Comparison of ENCODE assay signal across 17 mouse cellular contexts in genomic region chr7:97183426-97183825, GRCm38 (mm10).
DNase-seq lines count a peak whose midpoint lies in the region; ATAC-seq and TF ChIP-seq lines count a peak whose summit lies in the region.
"Had no signal": no experiment of that assay in that cellular context is flagged by ENCODE, and none has a peak within 500 bp of the region (broad histone marks: within the 10 kb centered on the region; RNA-seq: fewer than 3 reads in every experiment).

No protein-coding gene starts in this region.

- H3K27me3 ChIP-seq in hindbrain, embryonic 14.5 days (ENCODE audit: control insufficient read depth, insufficient read depth, low read length), result no peaks in the 10 kb centered on the region
- no peaks in the 10 kb centered on the region for H3K27me3 ChIP-seq in hindbrain, postnatal 0 days (ENCODE audit: insufficient read depth, low read length)
- H3K27me3 ChIP-seq in megakaryocyte, embryonic 14.5 days (replicated peaks), result no peaks in the 10 kb centered on the region
- no peaks in the 10 kb centered on the region for H3K27me3 ChIP-seq in liver, postnatal 0 days (ENCODE audit: insufficient read depth, low read length)
- H3K27me3 ChIP-seq: intestine, embryonic 15.5 days had no signal

- TF ChIP-seq EP300 in liver, postnatal 0 days (IDR thresholded peaks at IDR 0.05; ENCODE audit: low read depth), result no peak

- no peak for TF ChIP-seq CTCF in hindbrain, postnatal 0 days (IDR thresholded peaks at IDR 0.05; ENCODE audit: low read depth)
- TF ChIP-seq CTCF in liver, postnatal 0 days (IDR thresholded peaks at IDR 0.05; ENCODE audit: low read depth), result no peak

- 0 out of 2 replicates have a peak overlapping the region, but pooled peaks have one; percentile 10 for H3K27ac ChIP-seq in hindbrain, embryonic 14.5 days
- H3K27ac ChIP-seq in hindbrain, postnatal 0 days, result no peak overlapping the region
- no peak overlapping the region for H3K27ac ChIP-seq in liver, postnatal 0 days (ENCODE audit: low read depth)
- H3K27ac ChIP-seq: intestine, embryonic 15.5 days had no signal

- H3K4me1 ChIP-seq in hindbrain, embryonic 14.5 days (replicated peaks; ENCODE audit: control insufficient read depth, insufficient read depth, low read length), result peaks cover 4% of the 10 kb centered on the region; the same call in 1 of the 2 replicates
- H3K4me1 ChIP-seq in hindbrain, postnatal 0 days (ENCODE audit: insufficient read depth, low read length), result no peaks in the 10 kb centered on the region
- peaks cover 65% of the 10 kb centered on the region for H3K4me1 ChIP-seq in megakaryocyte, embryonic 14.5 days
- H3K4me1 ChIP-seq in liver, postnatal 0 days (ENCODE audit: insufficient read depth), result peaks cover 12% of the 10 kb centered on the region

- H3K4me2 ChIP-seq in hindbrain, embryonic 14.5 days (replicated peaks), result no peak overlapping the region
- H3K4me2 ChIP-seq in hindbrain, postnatal 0 days (ENCODE audit: low read depth, low read length), result no peak overlapping the region
- peak overlapping the region; percentile 0; the same call in 1 of the 2 replicates for H3K4me2 ChIP-seq in liver, postnatal 0 days (ENCODE audit: low read depth, low read length)
- H3K4me2 ChIP-seq: intestine, embryonic 15.5 days had no signal

- DNase-seq in hindbrain, embryonic 14.5 days (ENCODE audit: low spot score), result no peak
- no peak for DNase-seq in hindbrain, postnatal 0 days (ENCODE audit: low spot score)
- peak; percentile 35 for DNase-seq in embryo, embryonic 10.5 days (ENCODE audit: low spot score)
- no peak for DNase-seq in liver, postnatal 0 days
- no peak for DNase-seq in thymus, adult 18-20 months
- DNase-seq in frontal cortex, postnatal 10 days (ENCODE audit: low spot score in 2 of 2), result no peak
- DNase-seq: adrenal gland, postnatal 36 days; cerebellum, adult 11-12 months; forebrain, postnatal 0 days; gastrocnemius, postnatal 36 days; lung, adult 2 months; right cerebral cortex, postnatal 25 days had no signal

- no peak for ATAC-seq in hindbrain, embryonic 14.5 days (ENCODE audit: low FRiP score)
- ATAC-seq in hindbrain, postnatal 0 days, result no peak
- no peak for ATAC-seq in megakaryocyte, adult 5-6 weeks (ENCODE audit: poor library complexity, severe bottlenecking)
- no peak for ATAC-seq in liver, postnatal 0 days
- ATAC-seq: activated CD4-positive, CD25-positive, alpha-beta regulatory T cell, adult 4 months; forebrain, postnatal 0 days; intestine, embryonic 15.5 days had no signal

- H3K9me3 ChIP-seq in hindbrain, embryonic 14.5 days (ENCODE audit: control insufficient read depth, low read length), result no peaks in the 10 kb centered on the region
- no peaks in the 10 kb centered on the region for H3K9me3 ChIP-seq in hindbrain, postnatal 0 days (ENCODE audit: low read length)
- H3K9me3 ChIP-seq in megakaryocyte, embryonic 14.5 days, result no peaks in the 10 kb centered on the region
- no peaks in the 10 kb centered on the region for H3K9me3 ChIP-seq in liver, postnatal 0 days (ENCODE audit: low read length)
- H3K9me3 ChIP-seq: intestine, embryonic 15.5 days had no signal

- H3K36me3 ChIP-seq in hindbrain, embryonic 14.5 days (replicated peaks; ENCODE audit: control insufficient read depth, insufficient read depth), result no peaks in the 10 kb centered on the region
- no peaks in the 10 kb centered on the region for H3K36me3 ChIP-seq in hindbrain, postnatal 0 days (ENCODE audit: insufficient read depth, low read length)
- H3K36me3 ChIP-seq in megakaryocyte, embryonic 14.5 days (replicated peaks; ENCODE audit: low read length), result peaks cover 12% of the 10 kb centered on the region
- no peaks in the 10 kb centered on the region for H3K36me3 ChIP-seq in liver, postnatal 0 days (replicated peaks; ENCODE audit: insufficient read depth, low read length)
- H3K36me3 ChIP-seq: intestine, embryonic 15.5 days had no signal

- H3K9ac ChIP-seq in hindbrain, embryonic 14.5 days, result no peak overlapping the region
- H3K9ac ChIP-seq in hindbrain, postnatal 0 days (replicated peaks; ENCODE audit: low read length), result no peak overlapping the region
- H3K9ac ChIP-seq in liver, postnatal 0 days (replicated peaks), result no peak overlapping the region
- H3K9ac ChIP-seq: forebrain, postnatal 0 days; intestine, embryonic 15.5 days had no signal

- no peak overlapping the region for H3K4me3 ChIP-seq in hindbrain, embryonic 14.5 days (replicated peaks; ENCODE audit: low read length)
- no peak overlapping the region for H3K4me3 ChIP-seq in hindbrain, postnatal 0 days (ENCODE audit: low read length)
- peak overlapping the region; percentile 64 for H3K4me3 ChIP-seq in megakaryocyte, embryonic 14.5 days (replicated peaks)
- no peak overlapping the region for H3K4me3 ChIP-seq in liver, postnatal 0 days (ENCODE audit: low read depth, low read length)
- H3K4me3 ChIP-seq: intestine, embryonic 15.5 days; myocyte had no signal

- WGBS in hindbrain, embryonic 14.5 days, result 16% methylated on average over 4 of the region's 4 CpGs
- 22% methylated on average over 4 of the region's 4 CpGs for WGBS in hindbrain, postnatal 0 days
- 56% methylated on average over 4 of the region's 4 CpGs for WGBS in liver, postnatal 0 days (ENCODE audit: insufficient replicate concordance)
